Mouse (Mus musculus) hindbrain, postnatal 0 days (tissue): ENCODE measurements at regions not wholly inside any gene's neighbourhood (a gene's known extent, or its start where the extent isn't known, plus 50 kb on each side); places are given as distances from the start of the nearest gene placed in this dataset.
"Not testable (repeated sequence)": the region's sequence is repeated elsewhere in the genome, so short reads cannot be mapped to it uniquely, and the experiment has no call there.

Experiments
- ATAC-seq: fragments of 200-750 bp; cut with Nextera tagmentation; 2 replicates; pipeline ENCODE4 v1.8.0; 2017; ENCODE audit warnings: mild to moderate bottlenecking, moderate TSS enrichment, moderate library complexity
- DNase-seq: peaks from one replicate; pipeline ENCODE4 v3.0.0-alpha.2; 2015; ENCODE audit warnings: low spot score
- H3K27ac ChIP-seq: fragments of 300-500 bp; sonication (generic); 2 replicates; pipeline ENCODE4 v1.5.1; 2014; ENCODE audit warnings: mild to moderate bottlenecking
- H3K27me3 ChIP-seq: fragments of 300-500 bp; sonication (generic); 2 replicates; pipeline ENCODE4 v1.6.1; 2014; ENCODE audit warnings: low read length, mixed read lengths; ENCODE audit not compliant: insufficient read depth
- H3K36me3 ChIP-seq: fragments of 300-500 bp; sonication (generic); 2 replicates; pipeline ENCODE4 v1.6.1; 2014; ENCODE audit warnings: low read length, mixed read lengths; ENCODE audit not compliant: insufficient read depth
- H3K4me1 ChIP-seq: fragments of 300-500 bp; sonication (generic); 2 replicates; pipeline ENCODE4 v1.6.1; 2014; ENCODE audit warnings: antibody characterized with exemption, low read length, mixed read lengths; ENCODE audit not compliant: insufficient read depth
- H3K4me2 ChIP-seq: fragments of 300-500 bp; sonication (generic); 2 replicates; pipeline ENCODE4 v1.6.1; 2014; ENCODE audit warnings: low read depth, mild to moderate bottlenecking, low read length, moderate library complexity, mixed read lengths
- H3K4me3 ChIP-seq: fragments of 300-500 bp; sonication (generic); 2 replicates; pipeline ENCODE4 v1.5.1; 2014; ENCODE audit warnings: low read length
- H3K9ac ChIP-seq: fragments of 300-500 bp; sonication (generic); replicated peaks from 2 replicates; pipeline ENCODE4 v1.6.1; 2014; ENCODE audit warnings: mild to moderate bottlenecking, low read length, moderate library complexity, mixed read lengths
- H3K9me3 ChIP-seq: fragments of 300-500 bp; sonication (generic); 2 replicates; pipeline ENCODE4 v1.6.1; 2016; ENCODE audit warnings: low read length, mixed read lengths
- CTCF ChIP-seq: IDR thresholded peaks from 2 replicates; pipeline ENCODE4 v1.5.1; 2016; ENCODE audit warnings: antibody characterized with exemption, control low read depth, low read depth
- WGBS: fragments of 180-500 bp; shearing (Covaris S2); extraction: QIAGEN DNeasy Blood & Tissue Kit; methylation state at CpG from one replicate; pipeline ENCODE4 v1.1.7; 2014; 5-methylcytosine and 5-hydroxymethylcytosine counted together

GRCm38 (mm10) chr1:145784370-145784769 is 710.2 kb upstream of the Brinp3 start:
- not testable (repeated sequence) for ATAC-seq
- WGBS = 89% methylated on average over 3 of the region's 3 CpGs

GRCm38 (mm10) chr1:145806390-145806948 is 688.1 kb upstream of the Brinp3 start:
- Histone ChIP-seq H3K4me2 (no peak overlapping the region), H3K4me3 (no peak overlapping the region), H3K27ac (no peak overlapping the region), H3K27me3 (no peaks in the 10 kb centered on the region), H3K9ac (no peak overlapping the region), H3K36me3 (no peaks in the 10 kb centered on the region), H3K4me1 (no peaks in the 10 kb centered on the region), H3K9me3 (no peaks in the 10 kb centered on the region)
- DNase-seq = peak; percentile 20
- WGBS = 68% methylated on average over 8 of the region's 8 CpGs
- no peak for TF ChIP-seq CTCF
- peak; percentile 67; the same call in 1 of the 2 replicates for ATAC-seq

More at GRCm38 (mm10) chr1:145784370-145784769, 710.2 kb upstream of the Brinp3 start:
- not testable (repeated sequence) for H3K36me3 ChIP-seq, H3K27me3 ChIP-seq, DNase-seq, H3K27ac ChIP-seq, H3K9ac ChIP-seq, H3K4me3 ChIP-seq, H3K4me1 ChIP-seq, H3K4me2 ChIP-seq, H3K9me3 ChIP-seq

GRCm38 (mm10) chr1:145847047-145847446 is 647.5 kb upstream of the Brinp3 start:
- ATAC-seq = no peak
- no peaks in the 10 kb centered on the region for H3K9me3 ChIP-seq
- H3K4me3 ChIP-seq = no peak overlapping the region
- no peak overlapping the region for H3K27ac ChIP-seq
- no peak overlapping the region for H3K9ac ChIP-seq
- H3K36me3 ChIP-seq = no peaks in the 10 kb centered on the region
- H3K4me2 ChIP-seq = no peak overlapping the region
- no peak for DNase-seq
- no peak for TF ChIP-seq CTCF
- H3K27me3 ChIP-seq = no peaks in the 10 kb centered on the region
- no peaks in the 10 kb centered on the region for H3K4me1 ChIP-seq
